Mouse (Mus musculus) ZHBTc4 (cell line): ENCODE results near the gene Fosl1.

Source experiments
- DNase-seq: peaks from one replicate; pipeline ENCODE4 v3.0.0-alpha.2; 2011; ENCODE audit warnings: low read depth, low spot score

The Fosl1 gene

GRCm38 (mm10) chr19:5447515-5448353 is at the start of gene Fosl1:
Gene Fosl1, plus strand, starts transcription at chr19:5447547.
- DNase-seq = peak; percentile 85

- peak; percentile 36 for DNase-seq
These were observed 46.3 kb upstream of the Fosl1 start for GRCm38 (mm10) chr19:5401073-5401472.

DNA sequence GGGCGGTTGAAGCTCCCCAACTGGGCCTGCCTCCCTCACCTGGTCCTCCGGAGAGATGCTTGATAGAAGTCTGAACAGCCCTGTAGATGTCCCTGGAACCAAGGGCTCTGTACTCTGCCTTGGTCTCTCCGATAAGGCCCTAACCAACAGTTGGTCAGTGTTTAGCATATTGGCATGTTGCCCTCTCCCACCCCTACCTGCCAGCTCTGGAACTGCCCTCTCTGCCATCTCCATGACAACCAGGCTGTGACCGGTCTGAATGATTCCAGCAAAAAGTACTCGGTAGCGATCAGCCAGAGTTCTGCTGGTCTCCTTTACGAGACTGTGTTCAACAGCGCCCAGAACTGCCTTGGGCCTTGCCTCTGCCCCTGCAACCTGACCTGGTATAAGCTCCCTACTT is 45.1 kb upstream of the Fosl1 start, which contains the start of gene Tsga10ip:
TSS of gene Tsga10ip (minus strand) at position 234 of the 400 bp plus-strand sequence.
- DNase-seq = peak; percentile 29

- no peak for DNase-seq
These were observed 41.4 kb upstream of the Fosl1 start for GRCm38 (mm10) chr19:5405924-5406323.

GRCm38 (mm10) chr19:5406531-5407126 is 40.7 kb upstream of the Fosl1 start:
- peak; percentile 56 for DNase-seq

DNA sequence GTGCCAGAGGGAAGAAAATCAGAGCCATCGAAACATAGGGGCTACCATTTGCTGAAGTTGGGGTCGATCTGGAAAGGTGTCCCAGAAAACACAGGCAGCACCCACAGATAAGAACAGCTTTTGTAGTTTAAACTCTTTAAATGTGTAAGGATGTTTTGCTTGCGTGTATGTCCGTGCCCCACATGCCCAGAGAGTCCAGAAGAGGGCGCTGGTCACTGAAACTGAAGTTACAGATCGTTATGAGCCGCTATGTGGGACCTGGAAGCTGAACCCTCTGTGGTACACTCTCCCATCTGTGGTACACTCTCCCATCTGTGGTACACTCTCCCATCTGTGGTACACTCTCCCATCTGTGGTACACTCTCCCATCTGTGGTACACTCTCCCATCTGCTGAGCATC is 40.2 kb upstream of the Fosl1 start:
- peak; percentile 68 for DNase-seq

- DNase-seq = no peak
These were observed 39.0 kb upstream of the Fosl1 start for GRCm38 (mm10) chr19:5408057-5409001.

- no peak for DNase-seq
These were observed 38.3 kb upstream of the Fosl1 start for GRCm38 (mm10) chr19:5409068-5409467.

DNA sequence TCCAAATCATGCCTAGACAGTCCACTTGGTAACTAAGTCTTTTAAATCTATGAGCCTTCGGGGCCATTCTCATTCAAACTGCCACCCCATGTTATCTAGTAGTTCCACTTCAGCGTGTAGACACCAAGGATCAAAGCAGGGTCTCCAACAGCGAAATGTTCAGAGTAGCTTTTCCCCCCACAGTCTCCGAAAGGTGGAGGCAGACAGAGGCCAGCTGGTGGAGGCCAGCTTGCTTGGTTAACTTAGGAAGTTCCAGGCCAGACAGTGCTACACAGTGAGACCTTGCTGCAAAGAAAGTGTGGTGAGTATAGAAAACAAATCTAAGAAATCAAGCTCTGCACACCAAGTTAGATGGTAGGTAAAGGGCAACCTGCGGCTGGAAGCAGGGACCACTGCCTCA is 36.7 kb upstream of the Fosl1 start:
- no peak for DNase-seq

- no peak for DNase-seq
These were observed 35.4 kb upstream of the Fosl1 start for GRCm38 (mm10) chr19:5411961-5412360.

GRCm38 (mm10) chr19:5413840-5414239 is 33.5 kb upstream of the Fosl1 start:
- no peak for DNase-seq

- DNase-seq = no peak
These were observed 32.8 kb upstream of the Fosl1 start for GRCm38 (mm10) chr19:5414534-5414957.

DNA sequence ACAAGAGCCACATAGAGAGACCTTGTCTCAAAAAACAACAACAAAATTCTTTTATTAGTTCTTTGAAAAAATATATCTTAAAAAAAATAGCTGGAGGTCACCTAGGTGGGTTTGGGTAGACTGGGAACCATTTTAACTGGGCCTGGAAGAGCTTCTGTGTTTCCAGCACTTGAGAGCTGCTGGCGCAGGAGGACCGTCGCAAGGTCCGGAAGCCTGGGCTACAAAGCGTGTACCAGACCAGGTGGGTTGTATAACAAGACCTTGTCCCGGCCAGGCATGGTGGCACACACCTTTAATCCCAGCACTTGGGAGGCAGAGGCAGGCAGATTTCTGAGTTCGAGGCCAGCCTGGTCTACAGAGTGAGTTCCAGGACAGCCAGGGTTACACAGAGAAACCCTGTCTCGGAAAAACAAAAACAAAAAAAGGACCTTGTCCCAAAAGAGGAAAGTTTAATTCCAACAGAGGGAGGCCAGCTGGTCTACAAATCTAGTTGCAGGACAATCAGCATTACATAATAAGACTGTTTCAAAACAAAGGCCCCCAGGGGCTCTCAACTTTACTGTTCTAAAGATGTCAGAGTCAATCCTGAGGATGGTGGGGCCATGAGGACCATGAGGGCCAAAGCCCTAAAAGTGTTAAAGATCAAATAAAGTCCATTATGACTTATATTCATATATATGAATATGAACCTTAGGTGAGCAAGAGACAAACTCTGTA is 28.4 kb upstream of the Fosl1 start:
- DNase-seq = no peak

- no peak for DNase-seq
These were observed 27.7 kb upstream of the Fosl1 start for GRCm38 (mm10) chr19:5419630-5420029.

- no peak for DNase-seq
These were observed 26.8 kb upstream of the Fosl1 start for GRCm38 (mm10) chr19:5420579-5420978.

- no peak for DNase-seq
These were observed 25.6 kb upstream of the Fosl1 start for GRCm38 (mm10) chr19:5421784-5422183.

DNA sequence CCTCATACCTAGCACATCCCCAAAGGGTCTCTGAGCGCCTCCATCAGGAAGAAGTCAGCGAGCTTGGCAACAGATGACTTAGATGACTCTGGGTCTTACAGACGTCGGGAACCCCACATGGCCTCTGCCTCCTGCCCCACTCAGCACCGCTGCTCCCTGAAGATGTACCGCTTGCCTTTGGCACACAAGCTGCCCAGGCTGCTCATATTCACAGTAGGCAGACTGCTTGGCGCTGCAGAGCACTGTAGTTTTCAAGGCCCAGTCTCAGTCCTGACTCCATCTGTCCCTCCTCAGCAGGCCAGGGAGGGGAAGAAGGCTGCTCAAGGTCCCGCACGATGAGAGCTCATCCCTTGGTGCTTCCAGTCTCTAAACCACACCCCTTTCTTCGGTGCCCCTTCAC is 25.1 kb upstream of the Fosl1 start:
- no peak for DNase-seq

DNA sequence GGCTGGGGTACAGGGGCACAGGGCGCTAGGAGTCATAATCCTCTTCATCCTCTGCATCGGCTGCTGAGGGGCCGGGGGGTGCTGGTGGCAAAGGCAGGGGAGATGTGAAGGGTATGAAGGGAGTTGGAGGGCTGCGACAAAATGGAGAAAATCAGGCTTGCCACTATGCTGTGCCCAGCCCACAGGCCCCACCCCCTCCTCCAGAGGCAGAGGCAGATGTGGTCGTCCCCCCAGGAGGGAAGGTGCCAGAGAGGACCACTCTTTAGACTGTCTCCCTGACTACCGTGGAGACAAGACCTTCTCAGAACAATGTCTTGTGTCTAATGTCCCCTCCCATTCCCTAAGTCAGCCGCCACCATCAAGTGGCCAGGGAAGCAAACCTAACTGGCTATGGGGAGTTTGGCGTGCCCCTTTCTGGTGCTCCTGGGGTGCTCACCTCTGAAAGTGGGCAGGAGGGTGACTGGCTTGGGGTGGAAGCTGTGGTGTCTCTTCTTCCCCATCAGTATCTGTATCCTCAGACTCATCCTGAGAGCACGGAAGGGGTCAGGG is 24.4 kb upstream of the Fosl1 start:
- DNase-seq = no peak

DNA sequence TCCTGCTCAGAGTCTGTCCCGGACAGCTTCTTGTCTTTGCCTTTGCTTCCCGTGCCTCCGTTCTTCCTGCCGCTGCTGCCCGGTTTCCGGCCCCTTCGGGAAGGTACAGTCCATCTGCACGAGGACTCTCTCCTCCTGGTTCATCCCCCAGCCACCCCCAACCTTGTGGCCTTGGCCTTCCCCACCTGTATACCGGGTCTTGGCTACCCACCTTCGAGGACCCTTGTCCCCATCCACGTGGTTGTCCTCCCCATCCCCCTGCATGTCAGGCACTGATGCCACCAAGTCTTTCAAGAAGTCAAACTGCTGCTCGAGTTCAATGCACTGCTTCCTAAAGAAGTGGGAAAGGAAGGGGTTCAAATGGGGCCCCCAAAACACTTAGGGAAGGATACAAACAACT is 23.8 kb upstream of the Fosl1 start:
- no peak for DNase-seq

GRCm38 (mm10) chr19:5424092-5424781 is 23.1 kb upstream of the Fosl1 start:
- peak; percentile 82 for DNase-seq
